Comparison of ENCODE assay signal across 14 mouse cellular contexts in genomic region chr13:67867899-67868298, GRCm38 (mm10). TPM values are rescaled to one million over a fixed set of nuclear protein-coding genes. Genes with fewer than 3 reads are reported as not detected.
DNase-seq lines count a peak whose midpoint lies in the region; ATAC-seq and TF ChIP-seq lines count a peak whose summit lies in the region.
"Had no signal": no experiment of that assay in that cellular context is flagged by ENCODE, and none has a peak within 500 bp of the region (broad histone marks: within the 10 kb centered on the region; RNA-seq: fewer than 3 reads in every experiment).

No protein-coding gene starts in this region.

- H3K9me3 ChIP-seq in ES-Bruce4 (replicated peaks; ENCODE audit: control insufficient read depth, insufficient read depth, low read length, poor library complexity, severe bottlenecking) = no peaks in the 10 kb centered on the region
- H3K9me3 ChIP-seq: heart, embryonic 10.5 days; intestine, embryonic 15.5 days; limb, embryonic 12.5 days; midbrain, embryonic 13.5 days; stomach, embryonic 15.5 days had no signal

- ATAC-seq in frontal cortex, adult (ENCODE audit: low TSS enrichment) = 0 out of 2 replicates have a peak, but pooled peaks have one; percentile 62
- ATAC-seq: intestine, embryonic 15.5 days; midbrain, embryonic 13.5 days had no signal

- no peaks in the 10 kb centered on the region for H3K4me1 ChIP-seq in lung, adult 2 months (ENCODE audit: control insufficient read depth, insufficient read depth, low read length)
- H3K4me1 ChIP-seq in ES-Bruce4 (ENCODE audit: control insufficient read depth, insufficient read depth, low read length) = no peaks in the 10 kb centered on the region
- H3K4me1 ChIP-seq: heart, embryonic 10.5 days; intestine, embryonic 15.5 days; limb, embryonic 12.5 days; midbrain, embryonic 13.5 days; stomach, embryonic 15.5 days had no signal

- H3K9ac ChIP-seq in ES-Bruce4 (ENCODE audit: low read depth, poor library complexity, severe bottlenecking) = no peak overlapping the region
- H3K9ac ChIP-seq: intestine, embryonic 15.5 days; limb, embryonic 12.5 days; midbrain, embryonic 13.5 days; stomach, embryonic 15.5 days had no signal

- no peak for DNase-seq in frontal cortex, postnatal 10 days (ENCODE audit: low spot score in 2 of 2)
- DNase-seq in lung, adult 2 months = no peak
- no peak for DNase-seq in lung, adult 18-20 months
- peak; percentile 14 for DNase-seq in brain, embryonic 14.5 days (ENCODE audit: low read depth)
- DNase-seq in left cerebral cortex, adult 9 months (ENCODE audit: low spot score in 2 of 2) = no peak
- DNase-seq in heart, postnatal 25 days (ENCODE audit: low spot score) = no peak
- DNase-seq: cerebellum, adult 18-20 months had no signal

- TF ChIP-seq CTCF in lung, adult 2 months (IDR thresholded peaks at IDR 0.05; ENCODE audit: insufficient read depth, low read length) = peak; percentile 30; the same call in 1 of the 2 replicates
- peak; percentile 71 for TF ChIP-seq CTCF in ES-Bruce4 (IDR thresholded peaks at IDR 0.05; ENCODE audit: low read depth, low read length)
- peak; percentile 24; the same call in 1 of the 2 replicates for TF ChIP-seq CTCF in brain, embryonic 14.5 days (IDR thresholded peaks at IDR 0.05; ENCODE audit: borderline replicate concordance, extremely low read depth, insufficient read depth, insufficient read length)

- TF ChIP-seq EP300 in ES-Bruce4 (IDR thresholded peaks at IDR 0.05; ENCODE audit: insufficient read depth, low read depth, low read length) = no peak

- WGBS in lung, adult 2 months = 33% methylated on average over 3 of the region's 3 CpGs

- H3K4me3 ChIP-seq in lung, adult 2 months (replicated peaks; ENCODE audit: extremely low read depth, low read depth, low read length) = no peak overlapping the region
- H3K4me3 ChIP-seq in ES-Bruce4 (ENCODE audit: low read depth, low read length) = no peak overlapping the region
- H3K4me3 ChIP-seq: heart, embryonic 10.5 days; intestine, embryonic 15.5 days; limb, embryonic 12.5 days; midbrain, embryonic 13.5 days; stomach, embryonic 15.5 days had no signal

- H3K36me3 ChIP-seq in ES-Bruce4 (ENCODE audit: control insufficient read depth, insufficient read depth, low read length, poor library complexity, severe bottlenecking) = no peaks in the 10 kb centered on the region
- H3K36me3 ChIP-seq: heart, embryonic 10.5 days; intestine, embryonic 15.5 days; limb, embryonic 12.5 days; midbrain, embryonic 13.5 days; stomach, embryonic 15.5 days had no signal

- H3K27ac ChIP-seq in ES-Bruce4 (ENCODE audit: insufficient read depth, low read length) = no peak overlapping the region
- H3K27ac ChIP-seq: heart, embryonic 10.5 days; intestine, embryonic 15.5 days; limb, embryonic 12.5 days; midbrain, embryonic 13.5 days; stomach, embryonic 15.5 days had no signal

- TF ChIP-seq POLR2A in lung, adult 2 months (IDR thresholded peaks at IDR 0.05; ENCODE audit: borderline replicate concordance, extremely low read depth, low read depth, low read length) = no peak
- no peak for TF ChIP-seq POLR2A in ES-Bruce4 (IDR thresholded peaks at IDR 0.05; ENCODE audit: insufficient read depth, low read length)
- TF ChIP-seq POLR2A in brain, embryonic 14.5 days (IDR thresholded peaks at IDR 0.05; ENCODE audit: borderline replicate concordance, extremely low read depth, insufficient read depth, insufficient read length, poor library complexity, severe bottlenecking) = no peak

- intact Hi-C loops in heart, postnatal 25 days (cut with DNase I) = no loop called here

- no peaks in the 10 kb centered on the region for H3K27me3 ChIP-seq in ES-Bruce4 (ENCODE audit: control insufficient read depth, insufficient read depth, low read length, poor library complexity, severe bottlenecking)
- H3K27me3 ChIP-seq: intestine, embryonic 15.5 days; limb, embryonic 12.5 days; midbrain, embryonic 13.5 days; stomach, embryonic 15.5 days had no signal

RNA-seq across cellular contexts. Expression of gene BC048507, which starts 4.8 kb away (rescaled TPM):
- not detected in 2 replicates for polyA plus RNA-seq in lung, adult 2 months (2012; rRNA removed)
- not detected in 2 replicates for polyA plus RNA-seq in ES-Bruce4 (2011; ENCODE audit: insufficient read depth, insufficient read length, low read depth, missing spikeins)
- not detected in 2 replicates for polyA plus RNA-seq in brain, embryonic 14.5 days (2012; rRNA removed)
- not detected for total RNA-seq in heart, postnatal 25 days (2021)
- polyA plus RNA-seq: heart, embryonic 10.5 days; intestine, embryonic 15.5 days; limb, embryonic 12.5 days; midbrain, embryonic 13.5 days had no signal

RNA-seq across cellular contexts. Expression of gene Gm10037, which starts 37.0 kb away (rescaled TPM):
- polyA plus RNA-seq in lung, adult 2 months (2012; rRNA removed) = 0.27 and 0.82 TPM in 2 replicates
- 5.4 and 8.5 TPM in 2 replicates for polyA plus RNA-seq in ES-Bruce4 (2011; ENCODE audit: insufficient read depth, insufficient read length, low read depth, missing spikeins)
- 6.0 and 6.1 TPM in 2 replicates for polyA plus RNA-seq in brain, embryonic 14.5 days (2012; rRNA removed)
- 1 to 10 TPM in 1 of 2 experiments, not detected in 1; 1.1 TPM for total RNA-seq in heart, postnatal 25 days (2021)

RNA-seq across cellular contexts. Expression of gene Zfp273, which starts 54.4 kb away (rescaled TPM):
- 0.31 and 0.72 TPM in 2 replicates for polyA plus RNA-seq in lung, adult 2 months (2012; rRNA removed)
- polyA plus RNA-seq in ES-Bruce4 (2011; ENCODE audit: insufficient read depth, insufficient read length, low read depth, missing spikeins) = 4.8 and 5.5 TPM in 2 replicates
- 4.7 and 5.8 TPM in 2 replicates for polyA plus RNA-seq in brain, embryonic 14.5 days (2012; rRNA removed)
- total RNA-seq in heart, postnatal 25 days (2021) = 1 to 10 TPM; 2.5 to 2.6 TPM
